Mouse (Mus musculus): ENCODE results near the gene Ehd2.

DNA sequence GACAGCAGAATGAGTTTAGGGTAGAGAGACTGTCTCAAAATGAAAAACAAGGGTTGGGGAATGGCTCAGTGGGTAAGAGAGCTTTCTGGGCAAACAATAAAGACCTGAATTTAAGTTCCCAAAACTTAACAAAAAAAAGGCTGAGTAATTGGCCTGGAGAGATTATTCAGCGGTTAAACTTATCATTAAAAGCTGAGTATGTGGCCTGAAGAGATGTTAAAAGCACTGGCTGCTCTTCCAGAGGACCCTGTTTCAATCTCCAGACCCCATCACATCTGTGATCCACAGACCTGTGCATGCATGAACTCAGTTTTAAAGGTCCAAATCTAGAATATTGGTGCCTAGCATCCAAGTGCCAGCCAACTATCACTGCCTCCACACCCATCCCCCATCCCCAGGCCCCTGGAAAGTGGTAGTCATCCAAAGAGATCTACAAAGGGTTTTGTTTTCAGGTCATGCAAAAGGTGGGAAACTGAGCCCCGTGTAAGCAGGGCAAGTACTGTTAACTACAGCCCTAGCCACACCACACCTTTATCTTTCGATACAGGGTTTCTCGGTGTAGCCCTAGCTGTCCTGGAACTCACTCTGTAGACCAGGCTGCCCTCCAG is 19.6 kb downstream of the Ehd2 start:
- no peak for TF ChIP-seq CTCF (IDR thresholded peaks at IDR 0.05; ENCODE audit: low read depth, low read length)
- no peak for TF ChIP-seq POLR2A (IDR thresholded peaks at IDR 0.05; ENCODE audit: borderline replicate concordance, low read depth, low read length)

Measured in bone marrow macrophage, adult 2 months (primary cell).